Mouse (Mus musculus) cerebellum, adult 11 months (tissue): ENCODE measurements around the gene Rhbdf2.
"Not testable (repeated sequence)": the region's sequence is repeated elsewhere in the genome, so short reads cannot be mapped to it uniquely, and the experiment has no call there.

ENCODE experiments used
- DNase-seq: peaks from one replicate; pipeline ENCODE4 v3.0.0; 2022

Gene Rhbdf2

DNA sequence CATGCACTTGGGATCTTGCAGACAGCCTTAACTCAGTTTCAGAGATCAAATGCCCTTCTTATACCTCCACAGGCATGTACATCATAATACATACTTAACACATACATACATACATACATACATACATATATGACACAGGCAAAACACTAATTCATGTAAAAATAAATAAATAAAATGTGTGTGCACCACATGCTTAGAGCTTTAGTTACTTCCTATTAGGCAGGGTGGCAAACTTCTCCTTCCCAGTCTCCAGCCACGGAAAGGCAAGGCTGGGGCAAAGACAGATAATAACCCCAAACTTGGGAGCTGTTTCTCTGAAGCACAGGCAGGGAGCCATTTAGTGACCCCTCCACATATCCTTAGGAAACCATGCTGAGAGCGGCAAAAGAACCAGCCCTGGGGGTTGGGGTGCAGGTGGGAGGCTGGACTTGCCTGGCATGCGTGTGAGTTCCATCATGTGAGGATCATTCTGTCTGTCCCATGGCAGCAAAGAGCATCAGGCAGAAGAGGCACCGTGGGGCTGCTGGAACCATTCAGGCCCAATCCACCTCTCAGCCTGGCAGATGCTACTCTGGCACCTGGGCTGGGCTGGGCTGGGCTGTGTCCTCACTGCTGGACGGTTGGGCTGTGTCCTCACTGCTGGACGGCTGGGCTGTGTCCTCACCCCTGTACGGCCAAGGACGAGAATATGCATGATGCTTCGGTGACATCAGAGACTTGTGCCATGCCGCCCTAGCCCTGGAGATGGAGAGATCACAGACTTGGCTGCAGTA lies at the start of gene Rhbdf2:
Gene Rhbdf2, minus strand, starts transcription at position 721 of the 773 bp plus-strand sequence.
- no peak for DNase-seq

DNA sequence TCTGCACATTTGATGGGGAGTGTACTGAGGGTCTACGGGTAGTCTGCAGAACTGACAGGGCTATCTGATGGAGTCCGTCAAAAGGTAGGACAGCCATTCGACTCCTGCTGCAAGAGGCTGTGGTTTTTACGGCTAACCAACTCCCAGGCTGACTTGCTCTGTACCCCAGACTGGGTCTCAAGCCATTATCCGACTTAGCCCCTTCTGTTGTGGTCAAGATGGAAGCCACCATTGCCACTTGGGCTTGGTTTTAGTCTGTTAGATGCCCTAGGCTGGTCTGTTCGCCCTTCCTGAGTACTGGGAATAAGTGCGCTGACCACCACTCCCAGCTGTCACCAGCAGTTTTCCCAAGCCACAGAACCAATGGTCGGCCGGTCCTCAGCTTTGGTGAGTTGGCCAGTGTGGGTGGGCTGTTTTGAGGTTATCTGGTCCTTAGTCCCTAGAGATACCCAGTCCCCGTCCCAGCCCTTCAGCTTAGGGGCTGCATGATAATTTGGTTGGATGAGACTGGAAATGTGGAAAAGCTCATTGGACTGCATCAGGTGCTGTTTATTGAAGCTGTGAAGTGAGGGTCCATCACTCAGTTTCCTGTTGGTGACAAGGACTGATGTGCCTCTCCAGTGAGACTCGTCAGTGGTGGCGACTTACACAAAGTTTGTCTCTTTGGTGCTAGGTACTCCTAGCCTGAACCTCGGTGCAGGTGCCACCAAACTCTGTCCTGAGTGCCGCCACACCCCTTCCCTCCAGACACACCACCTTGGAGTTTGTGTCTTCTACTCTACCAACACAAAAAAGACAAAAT lies 49.6 kb upstream of the Rhbdf2 start:
- no peak for DNase-seq

DNA sequence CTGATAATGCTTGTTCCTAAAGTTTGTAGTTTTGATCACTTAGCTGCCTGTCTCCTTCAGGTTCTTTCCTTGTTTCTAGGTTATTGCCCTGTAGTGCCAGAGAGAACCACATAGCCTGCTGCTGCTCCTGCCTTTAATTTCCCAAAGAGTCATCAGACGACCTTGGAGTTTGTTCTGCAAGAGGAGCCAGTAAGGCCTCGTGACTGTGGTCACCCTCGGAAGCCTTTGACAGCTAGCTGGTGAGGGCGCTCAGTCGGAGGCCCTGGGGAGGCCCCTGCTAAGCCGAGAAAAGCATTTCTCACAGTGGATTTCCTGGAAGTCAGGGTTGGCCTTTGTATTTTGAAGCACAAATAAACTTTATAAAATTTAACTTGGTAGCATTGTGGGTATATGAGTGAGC lies 48.6 kb upstream of the Rhbdf2 start:
- not testable (repeated sequence) for DNase-seq

DNA sequence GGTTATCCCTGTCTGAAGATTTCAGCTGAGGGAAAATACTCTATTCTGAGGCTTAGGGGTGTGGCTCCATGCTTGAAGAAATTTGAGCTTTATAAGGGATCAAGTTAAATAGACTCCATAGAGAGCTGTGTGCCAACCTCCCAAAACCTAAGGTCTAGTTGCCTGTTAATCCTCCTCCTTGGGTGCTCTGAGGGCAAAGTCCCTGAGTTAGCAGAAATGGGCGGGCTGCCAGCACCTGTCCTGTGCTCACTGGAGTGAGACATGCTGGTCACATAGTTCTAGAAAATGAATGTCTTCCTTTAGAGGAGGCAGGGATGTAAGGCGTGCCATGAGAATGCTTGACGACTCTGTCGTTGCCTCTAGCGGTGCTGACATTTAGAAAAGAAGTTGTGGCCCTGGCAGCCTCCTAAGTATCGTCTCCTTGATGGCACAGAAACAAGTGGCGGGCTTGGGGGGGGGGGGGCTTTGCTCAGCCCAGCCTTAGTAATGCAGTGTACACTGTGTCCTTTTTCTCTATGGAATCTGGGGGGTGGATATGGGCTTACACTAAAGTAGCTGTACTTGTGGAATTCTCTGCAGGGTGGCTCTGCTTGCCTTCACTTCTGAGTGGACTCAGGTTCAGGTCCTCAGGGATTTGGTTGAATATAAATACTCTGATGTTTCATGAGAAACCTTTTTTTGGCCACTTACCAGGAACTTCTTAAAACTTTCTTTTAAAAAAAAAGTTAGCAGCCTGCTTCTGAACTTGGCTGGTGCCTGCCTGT lies 48.0 kb upstream of the Rhbdf2 start:
- DNase-seq, result no peak

DNA sequence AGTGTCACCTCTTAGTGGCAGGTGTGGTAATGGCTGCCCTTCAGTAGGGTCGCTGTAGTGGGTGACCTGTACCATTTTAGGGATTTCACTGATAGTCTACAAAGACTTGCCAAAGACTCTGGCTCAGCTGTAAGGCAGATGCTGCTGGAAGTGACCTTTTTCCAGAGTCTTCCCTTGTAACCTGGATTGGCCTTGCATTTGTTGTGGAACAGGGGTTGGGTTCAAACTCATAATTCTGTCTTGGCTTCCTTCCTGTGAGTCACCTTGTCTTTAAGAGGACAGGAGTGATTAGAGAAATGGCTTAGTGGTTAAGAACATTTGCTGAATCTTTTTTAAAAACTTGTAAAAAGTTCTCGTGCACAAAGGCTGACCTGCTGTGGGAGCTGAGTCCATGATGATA lies 46.6 kb upstream of the Rhbdf2 start:
- DNase-seq, result no peak

DNA sequence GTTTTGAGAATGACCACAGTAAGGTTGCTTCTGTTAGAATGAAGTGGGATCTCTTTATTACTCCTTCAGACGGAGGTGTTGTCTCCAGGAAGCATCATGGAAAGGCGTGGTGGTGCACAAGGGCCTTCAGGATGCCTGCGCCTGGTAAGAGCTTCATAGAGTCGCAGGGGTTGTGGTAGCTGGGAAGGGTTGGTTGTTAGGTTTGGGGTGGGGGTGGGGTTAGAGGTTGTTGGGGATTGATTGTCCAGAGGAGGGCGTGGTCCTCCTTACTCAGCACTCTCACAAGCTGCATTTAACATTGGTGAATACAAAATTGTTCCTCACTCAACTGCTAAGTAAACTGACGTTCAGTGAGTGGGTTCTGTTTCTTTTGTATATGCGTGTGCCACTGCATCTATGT lies 45.8 kb upstream of the Rhbdf2 start:
- no peak for DNase-seq

DNA sequence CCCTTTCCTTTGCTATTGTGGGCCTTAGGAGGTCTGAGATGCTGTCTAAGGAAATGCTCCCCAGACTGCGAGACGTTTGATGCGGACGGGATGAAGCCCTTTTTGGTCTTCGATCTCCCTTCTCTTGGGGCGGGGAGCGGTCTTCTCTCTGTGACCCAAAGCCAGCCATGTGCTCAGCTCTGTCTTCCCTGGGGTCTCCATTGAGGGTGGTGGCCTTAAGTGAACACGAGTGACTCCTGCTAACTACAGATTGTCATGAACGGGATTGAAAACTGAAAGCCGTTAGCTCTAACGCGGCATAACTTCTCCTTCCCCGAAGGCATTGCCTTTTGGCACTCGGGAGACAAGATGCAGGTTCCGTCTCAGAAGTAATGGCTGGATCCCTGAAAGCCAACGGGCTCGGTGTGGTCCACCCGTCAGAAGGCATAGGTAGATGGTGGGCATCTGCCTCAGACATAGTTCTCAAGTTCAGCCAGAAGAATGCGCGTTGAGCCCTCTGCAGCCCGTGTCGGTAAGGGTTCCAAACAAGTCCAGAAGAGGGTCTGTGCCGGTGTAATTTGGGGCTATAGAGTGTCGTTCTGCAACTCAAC lies 45.1 kb upstream of the Rhbdf2 start:
- no peak for DNase-seq

DNA sequence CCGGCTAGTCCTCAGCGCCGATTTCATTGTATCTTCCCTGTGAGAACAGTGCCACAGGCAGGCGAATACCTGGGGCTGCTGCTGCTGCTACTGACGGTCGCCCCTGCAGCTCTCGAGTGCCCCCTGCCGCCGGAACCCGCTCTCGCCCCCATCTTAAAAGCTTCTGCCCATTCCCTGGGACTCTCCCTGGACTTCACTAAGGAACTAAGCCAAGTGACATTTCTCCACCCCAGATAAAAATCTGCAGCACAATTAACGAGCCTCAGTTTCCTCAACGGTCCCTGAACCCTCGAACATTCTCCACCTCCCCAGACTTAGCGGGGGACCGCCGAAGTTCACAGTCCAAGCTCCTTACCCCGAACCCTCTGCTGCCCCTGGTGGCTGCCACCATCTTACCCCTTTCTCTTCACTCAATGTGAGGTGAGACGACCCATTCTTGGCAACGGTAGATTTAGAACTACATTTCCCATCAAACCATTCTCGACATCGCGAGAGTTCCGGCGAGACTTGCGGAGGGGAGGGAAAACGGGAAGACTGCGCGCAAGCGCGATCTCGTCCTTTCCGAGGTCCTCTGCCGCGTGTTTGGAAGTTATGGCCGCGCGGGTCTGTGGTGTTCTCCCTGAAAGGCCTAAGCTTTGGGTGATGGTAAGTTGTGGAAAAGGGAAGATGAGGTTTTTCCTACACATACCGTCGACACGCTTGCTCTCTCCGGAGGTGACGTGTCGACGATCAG lies 44.5 kb upstream of the Rhbdf2 start:
- peak; percentile 96 for DNase-seq

DNA sequence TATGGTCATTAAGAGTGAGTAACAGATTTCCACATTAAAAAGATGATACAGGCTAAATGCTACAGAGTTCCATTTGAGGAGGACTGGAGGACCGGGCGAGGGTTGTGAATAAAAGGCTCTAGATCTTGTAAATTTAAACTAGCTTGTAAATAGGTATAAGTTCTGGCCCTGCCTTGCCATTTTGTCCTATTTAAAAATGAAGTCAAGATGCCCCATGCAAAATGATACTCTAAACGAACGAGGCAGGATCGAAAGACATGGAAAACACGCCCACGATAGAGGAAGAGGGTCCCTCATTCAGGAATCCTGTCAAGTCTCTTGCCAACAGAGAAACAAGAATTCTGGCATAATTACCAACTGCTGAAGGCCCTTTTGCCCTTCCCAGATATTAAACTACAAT lies 43.6 kb upstream of the Rhbdf2 start:
- no peak for DNase-seq

DNA sequence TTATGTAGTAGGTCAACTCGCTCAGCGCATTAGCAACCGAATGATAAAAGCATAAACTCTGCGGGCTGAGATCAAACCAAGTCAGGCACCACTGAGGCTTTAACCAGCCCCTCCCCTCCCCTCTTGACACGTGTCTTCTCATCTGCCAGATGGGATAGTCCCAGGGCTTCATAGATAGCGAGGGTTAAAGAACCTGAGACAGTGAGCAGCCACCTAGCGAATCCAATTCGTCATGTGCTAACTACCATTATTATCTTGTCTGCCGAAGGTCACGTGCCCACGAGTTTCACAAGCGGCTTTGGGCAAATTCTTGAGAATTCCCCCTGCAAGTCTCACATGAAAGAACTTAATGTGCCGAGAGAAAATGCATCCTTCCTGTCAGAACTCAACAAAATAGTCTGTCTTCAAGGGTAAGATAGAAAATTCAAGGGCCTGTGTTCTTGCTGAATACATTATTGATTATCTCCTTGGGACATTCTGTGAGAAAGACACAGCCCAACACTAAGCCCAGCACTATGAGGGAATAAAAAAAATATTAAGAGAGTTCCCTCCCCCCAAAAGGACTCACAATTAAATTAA lies 43.1 kb upstream of the Rhbdf2 start:
- no peak for DNase-seq

DNA sequence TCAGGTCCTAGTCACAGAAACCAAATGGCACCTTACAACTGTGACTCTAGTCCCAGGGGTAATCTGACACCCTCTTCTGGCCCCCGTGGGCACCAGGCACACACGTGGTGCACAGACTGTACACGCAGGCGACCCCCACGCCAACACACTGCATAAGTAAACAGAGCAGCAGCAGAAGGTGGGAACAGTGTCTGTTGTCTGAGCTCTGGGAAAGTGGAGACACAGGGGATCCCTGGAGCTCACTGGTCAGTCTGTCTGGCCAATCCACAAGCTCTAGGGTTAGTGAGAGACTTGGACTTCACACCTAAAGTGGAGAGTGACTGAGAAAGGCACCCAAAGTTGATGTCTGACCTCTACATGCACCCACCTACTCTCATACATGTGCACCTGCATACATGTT lies 42.5 kb upstream of the Rhbdf2 start:
- no peak for DNase-seq

DNA sequence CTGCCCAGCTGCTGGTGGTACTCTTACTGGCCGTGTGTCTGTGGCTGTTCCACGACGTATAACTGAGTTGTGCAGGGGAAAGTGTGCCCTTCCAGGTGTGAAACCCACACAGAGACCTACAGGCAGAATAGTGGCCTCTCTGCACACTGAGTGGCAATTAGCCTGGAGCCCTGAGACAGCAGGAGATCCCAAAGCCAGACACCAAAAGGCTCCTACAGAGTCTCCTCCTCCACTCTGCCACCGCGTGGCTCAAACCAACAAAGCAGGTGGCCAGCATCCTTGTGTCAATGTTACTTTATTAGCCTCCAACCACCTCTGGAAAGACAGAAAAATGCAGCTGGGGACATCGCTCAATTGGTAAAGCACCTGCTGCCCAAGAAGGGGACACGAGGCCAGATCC lies 42.0 kb upstream of the Rhbdf2 start:
- no peak for DNase-seq

DNA sequence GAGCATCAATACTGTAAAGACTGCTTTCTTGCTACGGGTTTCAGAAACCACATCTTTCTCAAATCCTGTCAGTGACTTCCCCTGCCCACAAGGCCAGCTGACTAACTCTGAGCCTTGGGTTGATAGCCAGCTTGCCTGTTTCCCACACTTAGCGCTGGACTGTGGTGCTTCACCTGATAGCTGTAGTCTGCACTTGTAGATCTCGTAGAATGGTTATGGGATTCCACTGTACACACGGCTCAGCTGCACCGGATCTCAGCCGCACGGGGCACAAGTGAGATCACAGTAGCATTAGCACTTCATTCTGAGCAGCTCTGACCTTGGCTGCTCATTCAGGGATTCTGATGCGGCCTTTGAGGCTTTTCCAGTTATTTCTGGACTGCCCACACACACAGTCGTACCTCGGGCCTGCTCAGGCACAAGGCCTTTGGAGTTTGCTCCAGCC lies 41.6 kb upstream of the Rhbdf2 start:
- no peak for DNase-seq

DNA sequence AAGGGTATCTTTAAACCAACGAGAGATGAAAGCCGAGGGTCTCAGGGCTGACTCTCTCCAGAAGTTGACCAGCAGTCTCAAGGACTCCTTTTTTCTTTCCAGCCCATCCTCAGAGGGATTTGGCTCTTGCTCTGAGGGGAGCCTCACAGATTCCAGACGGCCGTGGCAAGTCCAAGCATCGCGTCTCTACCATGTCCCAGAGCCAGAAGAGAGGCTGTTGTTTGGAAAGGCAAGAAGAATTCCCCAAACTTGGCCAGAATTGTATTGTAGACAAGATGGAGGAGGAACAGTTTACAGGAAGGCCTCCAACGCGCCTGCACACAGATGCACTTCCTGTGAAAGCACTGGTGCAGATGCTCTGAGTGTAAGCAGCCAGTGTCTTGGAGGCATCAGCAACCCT lies 41.1 kb upstream of the Rhbdf2 start:
- DNase-seq, result no peak

DNA sequence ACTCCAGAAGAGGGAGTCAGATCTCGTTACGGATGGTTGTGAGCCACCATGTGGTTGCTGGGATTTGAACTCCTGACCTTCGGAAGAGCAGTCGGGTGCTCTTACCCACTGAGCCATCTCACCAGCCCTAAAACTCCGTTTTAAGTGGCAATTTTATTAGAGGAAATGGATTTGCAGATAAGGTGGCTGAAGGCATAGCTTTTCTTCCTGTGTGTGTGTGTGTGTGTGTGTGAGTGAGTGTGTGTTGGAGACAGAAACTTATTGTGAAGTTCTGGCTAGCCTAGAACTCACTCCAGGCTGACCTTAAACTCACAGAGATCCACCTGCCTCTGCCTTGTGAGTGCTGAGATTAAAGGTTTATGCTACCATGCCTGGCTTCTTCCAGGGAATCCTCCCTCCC lies 40.2 kb upstream of the Rhbdf2 start:
- not testable (repeated sequence) for DNase-seq

DNA sequence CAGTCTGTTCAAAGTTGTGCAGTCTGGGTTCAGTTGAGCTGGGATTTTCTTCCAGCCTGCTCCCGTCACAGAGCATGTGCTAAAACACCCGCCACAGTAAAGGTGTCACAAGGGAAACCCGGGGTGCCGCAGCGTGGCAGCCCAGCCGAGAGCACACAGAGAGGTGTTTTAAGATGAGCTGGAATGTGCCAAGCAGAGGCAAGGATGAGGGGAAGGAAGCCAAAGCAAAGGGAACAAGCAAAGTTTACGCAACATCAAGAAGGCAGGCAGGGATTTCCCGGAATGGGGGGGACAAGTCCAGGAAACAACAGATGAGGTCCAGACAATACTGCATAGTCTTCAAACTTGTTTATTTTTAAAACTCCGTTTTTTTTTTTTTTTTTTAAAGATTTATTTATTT lies 39.7 kb upstream of the Rhbdf2 start:
- no peak for DNase-seq

DNA sequence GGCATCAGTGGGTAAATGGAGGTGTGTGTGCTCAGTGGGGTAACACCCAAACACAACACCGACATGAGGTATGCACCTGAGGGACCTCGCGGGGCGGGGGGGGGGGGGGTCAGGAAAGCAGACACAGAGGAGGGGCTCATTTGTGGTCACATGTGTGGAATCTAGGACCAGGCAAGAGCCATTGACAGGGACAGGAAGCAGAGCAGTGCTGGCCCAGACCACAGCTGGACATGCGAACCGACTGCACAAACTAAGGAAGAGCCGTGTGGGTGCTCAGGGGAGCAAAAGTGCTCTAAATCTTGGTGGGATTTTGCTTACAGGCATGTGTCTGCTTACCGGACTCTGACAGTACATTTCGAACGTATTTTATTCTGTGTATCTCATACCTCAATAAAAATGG lies 38.5 kb upstream of the Rhbdf2 start:
- DNase-seq, result no peak

DNA sequence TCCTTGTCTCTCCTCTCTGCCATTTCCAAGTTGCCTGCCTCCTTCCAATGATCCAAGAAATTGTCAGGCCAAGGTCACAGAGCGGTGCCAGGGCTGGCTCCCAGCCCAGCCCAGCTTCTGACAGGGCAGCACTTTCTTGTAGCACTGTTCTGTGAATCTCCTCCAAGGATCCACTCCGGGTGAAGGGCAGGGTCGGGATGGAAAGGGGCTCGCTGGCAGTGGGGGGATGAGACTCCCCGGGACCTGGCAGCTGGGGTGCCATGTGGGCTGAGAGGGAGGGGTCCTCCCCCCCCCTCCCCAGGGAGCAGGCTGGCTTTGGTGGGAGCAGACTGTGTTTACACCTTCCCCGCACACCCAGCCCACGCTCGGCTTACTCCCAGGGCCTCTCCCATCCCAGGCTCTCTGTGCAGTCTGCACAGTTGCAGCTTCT lies 35.1 kb upstream of the Rhbdf2 start:
- DNase-seq, result no peak

DNA sequence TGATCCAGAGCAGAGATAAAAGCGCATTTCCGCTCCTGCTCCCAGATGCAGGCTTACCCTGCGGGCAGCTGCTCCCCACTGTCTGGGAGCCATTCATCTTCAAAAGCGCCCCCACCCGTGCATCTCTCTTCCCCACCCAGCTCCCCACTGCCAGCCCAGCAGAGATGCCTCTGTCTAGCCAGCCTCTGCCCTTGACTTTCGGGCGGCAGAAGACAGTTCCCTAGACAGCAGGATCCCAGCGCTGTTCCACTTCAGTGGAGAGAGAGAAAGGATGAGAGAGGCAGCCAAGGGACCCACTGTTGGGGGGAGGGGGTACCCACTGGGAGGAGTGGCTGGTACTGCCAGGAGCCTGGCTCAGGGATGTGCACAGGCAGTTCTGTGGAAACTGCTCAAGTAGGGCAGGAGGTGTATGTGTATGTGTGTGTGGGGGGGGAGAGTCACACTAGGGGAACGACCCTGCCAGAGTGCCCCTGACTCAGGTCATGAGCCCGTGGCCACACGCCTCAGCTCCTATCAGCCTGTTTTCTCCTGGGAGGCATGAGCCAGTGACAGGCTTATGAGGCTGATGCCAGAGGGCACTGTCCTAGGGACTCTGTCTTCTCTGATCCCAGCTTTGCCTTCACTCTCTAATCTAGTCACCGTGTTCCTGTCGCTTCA lies 34.6 kb upstream of the Rhbdf2 start:
- no peak for DNase-seq

DNA sequence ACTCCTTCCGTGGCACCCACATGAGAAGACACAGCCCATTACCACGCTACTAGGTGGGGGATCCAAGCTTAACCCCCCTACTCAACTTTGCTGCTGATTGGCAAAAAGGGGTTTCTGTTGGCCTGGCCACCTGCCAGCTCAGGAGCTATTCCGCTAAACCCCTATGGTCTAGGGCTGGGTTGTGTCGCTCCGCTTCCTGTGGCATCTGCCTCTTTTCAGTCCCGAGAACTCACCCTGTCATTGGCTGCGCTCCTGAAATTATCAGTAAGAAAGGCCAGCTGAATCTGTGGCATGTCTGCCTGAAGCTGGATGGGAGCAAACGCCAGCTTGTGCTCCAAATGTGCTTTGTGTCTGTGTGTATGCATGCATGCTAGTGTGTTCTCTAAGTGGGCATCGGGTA lies 33.4 kb upstream of the Rhbdf2 start:
- DNase-seq, result no peak

DNA sequence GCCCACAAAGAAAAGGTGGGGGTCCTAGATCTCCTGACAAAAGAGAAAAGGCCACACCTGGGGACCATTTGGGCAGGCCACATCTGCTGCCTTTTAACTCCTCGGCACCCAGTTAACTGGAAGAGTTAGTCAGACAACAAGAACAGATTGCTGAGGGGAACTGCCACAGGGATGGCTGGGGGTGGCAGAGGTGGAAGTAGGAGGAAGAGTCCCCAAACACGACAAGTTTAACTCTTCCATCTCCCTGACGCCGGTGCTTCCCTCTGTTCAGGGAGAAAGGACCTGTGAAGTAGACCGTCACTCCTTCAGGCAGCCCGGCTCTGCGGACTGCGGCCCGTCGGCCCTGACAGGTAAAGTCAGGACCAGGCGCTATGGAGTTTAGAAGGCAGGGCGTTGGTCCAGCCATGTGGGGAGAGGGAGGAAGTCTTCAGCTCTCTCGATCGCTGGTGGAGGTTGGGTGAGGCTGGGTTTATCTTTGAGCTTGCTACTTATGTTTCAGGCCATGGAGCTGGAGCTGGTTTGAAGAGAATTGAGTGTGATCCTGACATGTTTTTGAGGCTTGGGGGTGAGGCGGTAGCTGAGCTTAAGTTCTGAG lies 32.3 kb upstream of the Rhbdf2 start:
- no peak for DNase-seq
